Mouse (Mus musculus) monocyte, adult 2 months (primary cell): Measurements from ENCODE around the gene Rundc3a.
A peak's percentile ranks its signal among the peaks of the same experiment; 100 is the strongest.
"Not testable (repeated sequence)": the region's sequence is repeated elsewhere in the genome, so short reads cannot be mapped to it uniquely, and the experiment has no call there.

Source experiments
- DNase-seq, 2 experiments: peaks; one replicate each; pipeline ENCODE4 v3.0.0; 2022; ENCODE audit warnings: low spot score in 2 of 2, low read depth in 1 of 2

Rundc3a gene

DNA sequence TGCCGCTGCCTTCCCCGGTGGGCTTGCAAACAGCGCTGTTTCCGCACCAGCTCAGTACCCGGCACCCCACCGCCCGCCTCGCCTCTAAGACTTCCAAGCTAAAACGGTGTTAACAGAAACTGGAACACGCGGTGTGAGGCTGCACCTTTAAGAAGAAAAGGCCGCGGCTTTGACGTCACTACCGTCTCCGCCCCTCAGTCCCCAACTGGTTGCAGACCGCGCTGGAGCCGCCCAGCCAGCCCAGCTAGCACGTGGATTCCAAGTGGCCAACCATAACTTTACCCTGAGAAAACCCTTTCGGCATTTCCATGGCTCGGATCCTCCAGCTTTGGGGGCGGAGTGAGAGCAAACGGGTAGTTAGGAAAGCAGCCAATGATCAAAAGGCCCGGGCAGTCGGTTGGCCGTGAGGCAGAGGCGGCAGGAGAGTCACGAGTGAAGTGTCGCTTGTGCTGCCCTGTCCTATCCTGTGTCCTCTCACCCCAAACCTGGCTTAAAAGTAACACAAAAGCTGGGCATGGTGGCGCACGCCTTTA lies 15.2 kb downstream of the Rundc3a start:
- peak; percentile 94 to 98 for DNase-seq

GRCm38 (mm10) chr11:102408888-102409794 lies 15.9 kb downstream of the Rundc3a start:
- no peak for DNase-seq

DNA sequence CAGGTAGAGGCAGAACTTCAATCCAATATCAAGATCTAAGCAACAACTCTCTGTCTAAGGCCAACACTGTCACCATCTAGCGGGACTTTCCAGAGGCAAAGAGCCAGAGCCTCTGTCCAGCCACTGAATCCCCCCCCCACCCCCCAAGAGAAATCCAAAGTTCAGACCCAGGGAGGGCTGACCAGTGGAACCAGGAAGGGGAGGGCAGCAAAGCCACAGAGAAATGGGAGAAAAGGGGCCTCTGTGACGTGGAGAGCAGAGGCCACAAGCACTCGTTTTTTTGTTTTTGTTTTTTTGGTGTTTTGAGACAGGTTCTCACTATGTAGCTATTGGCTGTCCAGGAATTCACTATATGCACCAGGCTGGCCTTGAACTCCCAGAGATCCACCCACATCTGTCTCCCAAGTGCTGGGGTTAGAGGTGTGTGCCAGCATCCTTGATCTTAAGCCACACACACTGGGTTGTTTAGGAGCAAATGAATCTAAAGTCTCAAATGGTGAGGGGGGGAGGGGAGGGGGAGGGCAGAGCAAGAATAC lies 16.7 kb downstream of the Rundc3a start:
- DNase-seq = no peak

DNA sequence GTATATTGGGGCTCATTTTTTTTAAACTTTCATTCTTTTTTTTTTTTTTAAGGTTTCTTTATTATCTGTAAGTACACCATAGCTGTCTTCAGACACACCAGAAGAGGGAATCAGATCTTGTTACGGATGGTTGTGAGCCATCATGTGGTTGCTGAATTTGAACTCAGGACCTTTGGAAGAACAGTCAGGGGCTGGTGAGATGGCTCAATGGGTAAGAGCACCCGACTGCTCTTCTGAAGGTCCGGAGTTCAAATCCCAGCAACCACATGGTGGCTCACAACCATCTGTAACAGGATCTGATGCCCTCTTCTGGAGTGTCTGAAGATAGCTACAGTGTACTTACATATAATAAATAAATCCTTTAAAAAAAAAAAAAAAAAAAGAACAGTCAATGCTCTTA lies 17.1 kb downstream of the Rundc3a start:
- DNase-seq = not testable (repeated sequence)

GRCm38 (mm10) chr11:102411061-102411460 lies 17.9 kb downstream of the Rundc3a start:
- DNase-seq = no peak

GRCm38 (mm10) chr11:102411704-102412103 lies 18.5 kb downstream of the Rundc3a start:
- DNase-seq = peak in 1 of 2 experiments; percentile 84

DNA sequence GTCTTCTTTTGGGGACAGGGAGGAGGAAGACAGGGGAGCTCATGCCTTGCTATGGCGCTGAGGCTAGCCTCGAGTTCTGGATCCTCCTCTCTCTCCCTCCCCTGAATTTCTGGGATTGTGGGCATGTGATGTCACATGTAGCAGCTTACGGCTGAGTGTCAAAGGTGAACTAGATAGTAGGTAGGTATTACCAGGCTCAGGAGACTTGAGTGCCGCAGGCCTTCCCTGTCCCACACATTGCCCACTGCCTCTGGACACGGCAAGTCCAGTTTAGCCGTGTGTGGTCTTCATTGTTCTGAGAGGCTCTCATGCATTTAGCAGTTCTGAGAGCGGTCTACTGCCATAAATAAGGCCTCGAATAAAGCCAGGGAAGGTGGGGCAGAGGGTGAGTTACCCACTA lies 19.9 kb downstream of the Rundc3a start:
- DNase-seq = no peak

DNA sequence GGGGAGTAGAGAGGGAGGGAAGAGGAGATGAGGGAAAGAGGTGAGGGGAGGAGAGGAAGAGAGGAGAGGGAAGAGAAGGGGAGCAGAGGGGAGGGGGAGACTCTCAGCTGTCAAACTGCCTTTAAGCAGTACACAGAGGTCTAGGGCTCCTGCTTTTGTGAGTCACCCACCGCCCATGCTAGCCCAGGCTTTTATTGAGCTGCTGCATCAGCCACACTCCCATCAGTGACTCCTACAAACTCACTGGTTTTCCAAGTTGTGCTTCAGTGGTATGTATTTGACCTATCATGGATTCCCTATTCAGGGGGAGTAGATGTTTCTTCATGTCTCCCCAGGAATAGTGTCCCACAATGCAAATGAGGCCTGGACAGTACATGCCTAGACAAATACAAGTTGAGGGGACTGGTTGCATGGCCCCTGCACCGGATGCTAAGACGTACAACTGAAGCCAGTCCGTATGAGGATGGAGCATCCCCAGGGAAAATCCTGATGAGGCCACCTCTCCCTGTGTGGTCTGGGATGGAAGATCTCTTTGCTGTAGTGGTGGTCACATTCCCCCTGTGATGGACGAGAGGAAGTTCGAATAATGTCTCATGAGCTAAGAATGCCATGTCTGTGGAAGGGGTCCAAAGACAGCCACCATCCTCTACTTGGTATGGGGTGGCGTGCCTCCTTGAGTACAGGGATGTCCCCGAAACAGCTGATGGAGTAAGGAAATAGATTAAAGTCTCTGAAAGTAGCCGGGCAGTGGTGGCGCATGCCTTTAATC lies 22.0 kb downstream of the Rundc3a start:
- no peak for DNase-seq

- DNase-seq = no peak
Measured at GRCm38 (mm10) chr11:102417160-102417559, 24.0 kb downstream of the Rundc3a start.

GRCm38 (mm10) chr11:102418887-102419286 lies 25.7 kb downstream of the Rundc3a start:
- no peak for DNase-seq

DNA sequence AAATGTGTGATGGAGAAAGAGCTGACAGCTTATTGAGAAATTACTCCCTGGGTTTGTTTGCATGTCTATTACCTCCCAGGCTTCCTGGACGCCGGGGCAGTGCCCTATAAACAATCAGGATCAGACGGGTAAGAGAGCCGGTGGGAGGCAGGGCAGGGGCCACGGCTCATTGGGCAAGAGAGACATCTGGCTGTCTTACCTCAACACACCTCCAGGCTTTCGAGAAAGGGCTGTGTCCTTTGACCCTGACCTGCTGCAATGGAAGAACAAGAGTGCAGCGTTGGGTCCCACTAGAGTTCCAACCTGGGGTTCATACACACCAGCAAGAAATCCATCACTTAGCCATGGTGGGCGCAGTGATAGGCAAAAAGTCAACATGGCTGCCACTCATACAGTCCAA lies 28.4 kb downstream of the Rundc3a start:
- DNase-seq = no peak

DNA sequence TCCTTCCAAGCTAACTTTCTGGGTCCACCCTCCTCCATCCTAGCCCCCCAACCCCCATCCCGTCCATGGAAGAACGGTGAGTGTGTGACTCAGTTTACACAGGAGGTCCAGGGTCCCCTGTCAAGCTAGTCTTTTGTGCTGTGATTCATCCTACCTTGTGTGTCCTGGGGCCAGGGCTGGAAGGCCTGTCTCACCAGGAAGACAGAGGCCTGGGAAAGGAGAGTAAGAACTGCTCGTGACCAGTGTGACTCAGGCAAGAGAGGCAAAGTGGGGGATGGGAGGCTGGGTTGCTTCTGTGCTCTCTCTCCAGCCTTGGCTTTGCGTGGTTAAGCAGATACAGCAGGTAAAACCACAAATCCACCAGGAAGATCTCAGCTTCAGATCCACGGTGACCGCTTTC lies 31.5 kb downstream of the Rundc3a start:
- DNase-seq = no peak

DNA sequence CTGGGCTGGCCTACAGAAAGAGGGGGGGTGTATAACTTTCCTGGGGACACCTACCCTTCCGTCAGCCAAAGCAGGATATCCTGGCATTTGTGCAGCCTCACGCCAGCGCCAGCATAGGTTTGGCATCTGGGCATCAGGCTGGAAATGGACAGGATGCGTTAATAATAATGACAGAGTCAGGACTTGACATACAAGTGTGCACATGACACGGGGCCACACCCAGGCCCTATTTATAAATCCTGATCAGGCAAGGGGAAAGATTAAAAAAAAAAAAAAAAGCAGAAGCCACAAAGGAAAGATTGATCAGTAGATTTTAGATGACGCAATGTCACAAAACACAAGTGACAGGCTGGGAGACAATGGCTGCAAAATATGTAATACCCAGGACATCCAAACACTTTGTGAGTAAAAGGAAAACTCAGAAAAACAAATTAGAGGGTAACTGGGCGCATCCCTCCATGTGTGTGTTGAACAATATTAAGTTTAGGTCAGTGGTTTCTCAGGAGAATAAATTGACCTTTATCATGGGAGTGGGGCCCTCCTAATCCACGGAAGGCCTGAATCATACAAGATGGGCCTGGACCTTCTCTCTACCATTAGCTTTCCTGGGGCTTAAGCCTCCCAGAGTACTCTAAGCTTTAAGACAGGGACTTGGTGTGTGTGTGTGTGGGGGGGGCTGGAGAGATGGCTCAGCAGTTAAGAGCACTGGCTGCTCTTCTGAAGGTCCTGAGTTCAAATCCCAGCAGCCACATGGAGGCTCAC lies 32.5 kb downstream of the Rundc3a start:
- DNase-seq = no peak

DNA sequence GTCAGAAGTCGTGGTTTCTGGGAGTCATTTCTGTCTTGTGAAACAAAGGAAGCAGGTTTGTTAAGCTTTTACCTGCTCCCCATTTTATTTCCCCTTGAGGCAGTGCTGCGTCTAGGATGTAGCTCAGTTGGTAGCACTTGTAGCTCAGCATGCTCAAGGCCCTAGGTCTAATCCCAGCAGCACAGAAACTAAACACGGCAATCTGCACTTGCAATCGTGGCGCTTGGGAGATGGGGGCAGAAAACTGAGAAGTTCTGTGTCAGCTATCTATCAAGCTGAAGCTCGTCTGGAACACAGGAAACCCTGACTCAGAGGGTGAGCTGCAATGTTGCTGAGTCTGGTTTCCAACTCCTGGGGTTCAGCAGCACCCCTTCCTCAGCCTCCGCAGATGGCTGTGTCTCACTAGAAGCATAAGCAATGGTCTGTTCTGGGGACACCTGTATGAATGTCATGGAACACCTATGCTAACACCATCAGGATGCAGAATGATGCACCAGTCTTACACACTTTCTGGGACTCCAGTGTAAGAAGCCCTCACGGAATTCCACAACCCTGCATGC lies 35.9 kb downstream of the Rundc3a start:
- no peak for DNase-seq

- DNase-seq = no peak
Measured at GRCm38 (mm10) chr11:102429551-102429950, 36.3 kb downstream of the Rundc3a start.

DNA sequence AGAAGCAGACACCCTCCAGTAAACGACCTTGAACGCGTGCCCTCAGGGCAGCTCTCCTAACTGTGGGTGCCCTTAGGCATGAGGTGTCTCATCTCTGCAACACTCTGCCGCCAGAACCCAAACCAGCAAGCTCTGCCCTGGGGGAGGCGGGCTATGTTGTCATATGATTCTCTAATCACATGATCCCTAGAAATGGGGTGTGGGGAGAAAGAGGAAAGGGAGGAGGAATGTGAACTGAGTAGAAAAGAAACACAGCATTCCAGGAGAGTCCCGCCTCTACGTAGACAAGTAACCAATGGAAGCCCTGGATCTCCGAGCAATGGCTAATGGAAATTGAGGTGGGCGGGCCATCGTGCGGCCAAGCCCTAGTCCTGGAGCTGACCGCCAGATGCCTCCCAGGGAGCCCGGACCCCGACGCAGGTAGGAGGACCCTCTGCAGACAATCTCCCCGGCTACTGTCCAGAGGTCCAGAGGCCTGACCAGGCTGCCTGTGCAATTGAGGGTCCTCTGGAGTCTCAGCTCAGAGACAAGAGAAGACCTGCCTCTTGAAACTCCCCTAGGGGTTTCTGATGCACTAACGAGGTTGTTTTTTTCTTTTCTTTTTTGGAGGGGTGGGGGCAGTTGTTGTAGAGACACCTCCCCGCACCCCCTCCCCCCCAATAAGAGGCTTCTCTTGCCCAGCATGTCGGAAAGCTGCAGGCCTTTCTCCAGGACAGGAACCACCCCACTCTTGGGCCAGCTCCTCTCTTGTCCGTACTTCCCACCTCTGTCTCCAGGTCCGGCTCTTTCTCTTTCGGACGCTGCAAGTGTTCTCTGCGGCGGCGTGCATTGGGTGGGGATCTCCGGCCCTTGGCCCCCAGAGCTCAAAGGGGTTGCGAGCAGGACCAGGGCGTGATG lies 37.2 kb downstream of the Rundc3a start, which contains the start of gene Grn:
Gene Grn (plus strand): TSS at position 195 of the 897 bp plus-strand sequence.
- peak; percentile 68 to 74 for DNase-seq

DNA sequence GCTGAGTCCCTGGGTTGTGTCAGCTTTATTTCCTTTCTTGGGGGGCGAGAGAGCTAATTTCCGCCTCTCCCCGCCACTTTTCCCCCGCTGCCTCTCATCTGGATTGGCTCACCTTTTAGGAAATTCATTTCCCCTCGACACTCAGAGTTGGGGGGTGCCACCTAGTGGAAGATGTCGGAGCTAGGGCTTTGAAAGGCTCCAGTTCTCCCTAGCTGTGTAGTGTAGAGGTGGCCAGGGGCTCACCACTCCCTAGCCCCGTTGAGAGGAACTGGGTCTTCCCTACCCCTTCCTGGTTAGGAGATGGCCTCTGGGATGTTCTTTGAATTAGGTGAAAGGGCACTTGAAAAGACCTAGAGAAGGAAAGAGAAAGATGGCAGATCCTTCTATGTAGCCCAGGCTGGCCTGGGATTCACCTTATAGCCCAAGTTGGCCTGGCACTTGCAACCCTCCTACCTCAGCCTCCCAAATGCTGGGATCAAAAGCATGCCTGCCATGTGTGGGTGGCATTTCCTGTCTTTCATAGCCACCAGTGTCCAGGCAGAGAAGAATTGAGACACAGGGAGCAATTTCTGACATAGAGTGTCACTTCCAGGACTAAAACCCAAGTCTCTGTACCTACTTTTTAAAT lies 37.9 kb downstream of the Rundc3a start:
- peak in 1 of 2 experiments; percentile 57 for DNase-seq

GRCm38 (mm10) chr11:102431728-102432114 lies 38.5 kb downstream of the Rundc3a start:
- no peak for DNase-seq
